Mouse (Mus musculus): ENCODE results near the gene Homer3. TPM values are rescaled to one million over a fixed set of nuclear protein-coding genes. Genes with fewer than 3 reads are reported as not detected.

Gene Homer3
- polyA plus RNA-seq, 2 experiments: 38.2 to 81.2 TPM

- DNase-seq (ENCODE audit: low spot score) (no peak), ATAC-seq (ENCODE audit: low FRiP score, low read depth) (peak; percentile 65)
- Histone ChIP-seq H3K27me3 (ENCODE audit: control insufficient read depth, insufficient read depth, low read length) (no peaks in the 10 kb centered on the region), H3K9ac (ENCODE audit: low read depth, low read length, severe bottlenecking) (peak overlapping the region; percentile 94), H3K9me3 (ENCODE audit: control insufficient read depth, low read length) (no peaks in the 10 kb centered on the region), H3K4me2 (replicated peaks; ENCODE audit: low read depth, low read length, severe bottlenecking) (peak overlapping the region; percentile 75), H3K27ac (replicated peaks; ENCODE audit: low read depth, low read length) (peak overlapping the region; percentile 82), H3K4me1 (ENCODE audit: control insufficient read depth, insufficient read depth, low read length) (peaks cover 4% of the 10 kb centered on the region), H3K4me3 (replicated peaks; ENCODE audit: low read length) (peak overlapping the region; percentile 85), H3K36me3 (ENCODE audit: control insufficient read depth, insufficient read depth, low read length) (peaks cover 30% of the 10 kb centered on the region)
- TF ChIP-seq POLR2A (IDR thresholded peaks at IDR 0.05; ENCODE audit: borderline replicate concordance, extremely low read depth, insufficient read depth, insufficient read length): no peak
- WGBS: 2% methylated on average over 46 of the region's 55 CpGs
Measured at GRCm38 (mm10) chr8:70283136-70284077, 780 bp downstream of the Homer3 start.

DNA sequence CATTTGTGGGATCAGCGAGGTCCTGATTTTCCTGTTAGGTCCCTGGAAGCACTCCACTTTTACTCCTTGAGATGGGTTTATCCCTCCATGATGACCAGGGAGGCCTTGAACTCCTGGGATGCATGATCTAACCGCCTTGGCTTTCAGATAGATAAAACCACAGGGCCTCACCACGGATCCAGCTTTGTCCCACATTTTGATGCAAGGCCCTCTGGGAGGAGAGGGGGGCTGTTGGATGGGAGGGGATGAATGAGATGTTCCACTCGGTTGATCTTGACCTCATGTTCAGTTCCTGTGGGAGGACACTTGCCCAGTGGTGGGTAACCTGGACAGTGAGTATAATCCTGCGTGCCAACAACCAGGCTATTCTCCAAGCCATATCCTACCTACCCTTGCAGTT is 1.8 kb downstream of the Homer3 start:
- Histone ChIP-seq H3K4me3 (replicated peaks; ENCODE audit: low read length) (no peak overlapping the region), H3K4me1 (ENCODE audit: control insufficient read depth, insufficient read depth, low read length) (peaks cover 4% of the 10 kb centered on the region), H3K9me3 (ENCODE audit: control insufficient read depth, low read length) (no peaks in the 10 kb centered on the region), H3K27me3 (ENCODE audit: control insufficient read depth, insufficient read depth, low read length) (no peaks in the 10 kb centered on the region), H3K9ac (ENCODE audit: low read depth, low read length, severe bottlenecking) (no peak overlapping the region), H3K27ac (replicated peaks; ENCODE audit: low read depth, low read length) (no peak overlapping the region), H3K36me3 (ENCODE audit: control insufficient read depth, insufficient read depth, low read length) (peaks cover 40% of the 10 kb centered on the region), H3K4me2 (replicated peaks; ENCODE audit: low read depth, low read length, severe bottlenecking) (0 out of 2 replicates have a peak overlapping the region, but pooled peaks have one; percentile 21)
- no peak for TF ChIP-seq POLR2A (IDR thresholded peaks at IDR 0.05; ENCODE audit: borderline replicate concordance, extremely low read depth, insufficient read depth, insufficient read length)
- DNase-seq (ENCODE audit: low spot score) (no peak), ATAC-seq (ENCODE audit: low FRiP score, low read depth) (no peak)
- 80% methylated on average over 5 of the region's 5 CpGs for WGBS

- H3K36me3 ChIP-seq (ENCODE audit: control insufficient read depth, insufficient read depth, low read length): peaks cover 48% of the 10 kb centered on the region
- H3K27ac ChIP-seq (replicated peaks; ENCODE audit: low read depth, low read length): no peak overlapping the region
Measured at GRCm38 (mm10) chr8:70285304-70285703, 2.7 kb downstream of the Homer3 start.

GRCm38 (mm10) chr8:70286737-70287136 is 4.1 kb downstream of the Homer3 start:
- ATAC-seq (ENCODE audit: low FRiP score, low read depth): no peak
- H3K4me2 ChIP-seq (replicated peaks; ENCODE audit: low read depth, low read length, severe bottlenecking): no peak overlapping the region
- no peak overlapping the region for H3K27ac ChIP-seq (replicated peaks; ENCODE audit: low read depth, low read length)
- TF ChIP-seq POLR2A (IDR thresholded peaks at IDR 0.05; ENCODE audit: borderline replicate concordance, extremely low read depth, insufficient read depth, insufficient read length): no peak
- DNase-seq (ENCODE audit: low spot score): no peak
- H3K4me3 ChIP-seq (replicated peaks; ENCODE audit: low read length): no peak overlapping the region
- H3K36me3 ChIP-seq (ENCODE audit: control insufficient read depth, insufficient read depth, low read length): peaks cover 62% of the 10 kb centered on the region
- H3K27me3 ChIP-seq (ENCODE audit: control insufficient read depth, insufficient read depth, low read length): no peaks in the 10 kb centered on the region
- no peak overlapping the region for H3K9ac ChIP-seq (ENCODE audit: low read depth, low read length, severe bottlenecking)
- no peaks in the 10 kb centered on the region for H3K9me3 ChIP-seq (ENCODE audit: control insufficient read depth, low read length)
- WGBS: 87% methylated on average over 8 of the region's 8 CpGs
- H3K4me1 ChIP-seq (ENCODE audit: control insufficient read depth, insufficient read depth, low read length): peaks cover 4% of the 10 kb centered on the region

More at GRCm38 (mm10) chr8:70285304-70285703, 2.7 kb downstream of the Homer3 start:
- Histone ChIP-seq H3K27me3 (ENCODE audit: control insufficient read depth, insufficient read depth, low read length) (no peaks in the 10 kb centered on the region), H3K4me2 (replicated peaks; ENCODE audit: low read depth, low read length, severe bottlenecking) (no peak overlapping the region), H3K9ac (ENCODE audit: low read depth, low read length, severe bottlenecking) (no peak overlapping the region), H3K4me3 (replicated peaks; ENCODE audit: low read length) (no peak overlapping the region), H3K9me3 (ENCODE audit: control insufficient read depth, low read length) (no peaks in the 10 kb centered on the region), H3K4me1 (ENCODE audit: control insufficient read depth, insufficient read depth, low read length) (peaks cover 4% of the 10 kb centered on the region)
- WGBS: 92% methylated on average over 15 of the region's 15 CpGs
- DNase-seq (ENCODE audit: low spot score) (no peak), ATAC-seq (ENCODE audit: low FRiP score, low read depth) (no peak)
- no peak for TF ChIP-seq POLR2A (IDR thresholded peaks at IDR 0.05; ENCODE audit: borderline replicate concordance, extremely low read depth, insufficient read depth, insufficient read length)

DNA sequence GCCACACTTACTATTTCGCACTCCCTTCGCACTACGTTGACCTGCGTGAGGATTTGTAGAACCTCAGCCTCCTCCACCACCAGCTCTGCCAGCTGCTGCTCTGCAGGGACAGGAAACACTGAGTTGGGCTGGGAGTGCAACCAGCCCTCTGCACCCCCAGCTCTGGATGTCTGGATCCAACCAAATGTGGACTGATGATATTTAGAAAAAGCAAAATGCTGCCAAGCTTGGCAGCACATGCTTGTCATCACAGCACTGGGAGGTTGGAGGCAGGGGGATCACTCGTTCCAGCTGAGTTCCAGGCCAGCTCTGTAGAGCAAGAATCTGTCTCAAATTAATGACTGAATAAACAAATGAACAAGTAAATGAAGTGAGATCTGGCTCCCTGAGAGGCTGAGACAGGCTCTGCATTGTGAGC is 11.4 kb downstream of the Homer3 start:
- no peaks in the 10 kb centered on the region for H3K4me1 ChIP-seq (ENCODE audit: control insufficient read depth, insufficient read depth, low read length)
- H3K4me2 ChIP-seq (replicated peaks; ENCODE audit: low read depth, low read length, severe bottlenecking): no peak overlapping the region
- ATAC-seq (ENCODE audit: low FRiP score, low read depth): no peak
- H3K36me3 ChIP-seq (ENCODE audit: control insufficient read depth, insufficient read depth, low read length): peaks cover 92% of the 10 kb centered on the region
- TF ChIP-seq POLR2A (IDR thresholded peaks at IDR 0.05; ENCODE audit: borderline replicate concordance, extremely low read depth, insufficient read depth, insufficient read length): no peak
- no peak overlapping the region; the same call in 1 of the 2 replicates for H3K27ac ChIP-seq (replicated peaks; ENCODE audit: low read depth, low read length)
- H3K9ac ChIP-seq (ENCODE audit: low read depth, low read length, severe bottlenecking): no peak overlapping the region
- no peaks in the 10 kb centered on the region for H3K9me3 ChIP-seq (ENCODE audit: control insufficient read depth, low read length)
- no peaks in the 10 kb centered on the region for H3K27me3 ChIP-seq (ENCODE audit: control insufficient read depth, insufficient read depth, low read length)
- H3K4me3 ChIP-seq (replicated peaks; ENCODE audit: low read length): no peak overlapping the region
- 58% methylated on average over 5 of the region's 5 CpGs for WGBS
- no peak for DNase-seq (ENCODE audit: low spot score)
